Mouse (Mus musculus) ovary, postnatal 10 days (tissue): ENCODE data around the gene Dgcr2.
A peak's percentile ranks its signal among the peaks of the same experiment; 100 is the strongest.

Experiments
- DNase-seq: peaks from one replicate; pipeline ENCODE4 v3.0.0; 2022; ENCODE audit warnings: low spot score

The Dgcr2 gene

DNA sequence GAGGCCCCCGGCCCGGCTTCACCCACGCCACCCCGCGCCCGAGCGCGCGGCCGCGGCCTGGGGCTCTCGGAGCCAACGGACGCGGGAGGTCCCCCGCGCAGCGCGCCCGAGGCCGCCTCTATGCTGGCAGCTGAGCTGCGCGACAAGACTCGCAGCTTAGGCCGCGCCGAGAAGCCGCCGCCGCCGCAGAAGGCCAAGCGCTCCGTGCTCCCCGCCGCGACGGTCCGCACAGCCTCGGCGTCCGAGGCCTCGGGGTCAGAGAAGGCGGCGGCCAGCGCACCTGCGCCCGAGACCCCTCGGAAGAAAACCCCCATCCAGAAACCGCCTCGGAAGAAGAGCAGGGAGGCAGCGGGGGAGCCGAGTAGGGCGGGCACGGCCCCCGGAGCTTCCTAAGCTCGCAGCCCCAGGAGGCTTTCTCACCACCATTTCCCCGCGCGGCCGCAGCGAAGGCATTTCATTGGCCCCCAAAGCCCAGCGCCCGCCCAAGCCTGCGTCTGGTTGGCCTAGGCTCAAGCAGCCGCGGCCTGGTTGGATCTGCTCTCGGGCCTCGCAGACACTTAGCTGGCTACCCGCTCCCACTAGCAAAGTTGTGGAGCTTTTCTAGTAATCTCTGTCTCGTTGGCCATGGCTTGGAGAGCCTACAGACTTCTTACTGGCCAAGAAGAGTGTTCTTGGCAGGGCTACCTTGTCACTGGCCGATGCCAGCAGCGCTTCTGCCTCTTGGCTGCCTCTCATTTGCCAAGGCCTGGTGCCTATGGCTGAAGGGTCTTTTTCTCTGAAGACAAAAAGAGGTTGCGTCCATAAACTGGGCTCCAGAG, 91.0 kb downstream of the Dgcr2 start:
- DNase-seq = peak; percentile 67

DNA sequence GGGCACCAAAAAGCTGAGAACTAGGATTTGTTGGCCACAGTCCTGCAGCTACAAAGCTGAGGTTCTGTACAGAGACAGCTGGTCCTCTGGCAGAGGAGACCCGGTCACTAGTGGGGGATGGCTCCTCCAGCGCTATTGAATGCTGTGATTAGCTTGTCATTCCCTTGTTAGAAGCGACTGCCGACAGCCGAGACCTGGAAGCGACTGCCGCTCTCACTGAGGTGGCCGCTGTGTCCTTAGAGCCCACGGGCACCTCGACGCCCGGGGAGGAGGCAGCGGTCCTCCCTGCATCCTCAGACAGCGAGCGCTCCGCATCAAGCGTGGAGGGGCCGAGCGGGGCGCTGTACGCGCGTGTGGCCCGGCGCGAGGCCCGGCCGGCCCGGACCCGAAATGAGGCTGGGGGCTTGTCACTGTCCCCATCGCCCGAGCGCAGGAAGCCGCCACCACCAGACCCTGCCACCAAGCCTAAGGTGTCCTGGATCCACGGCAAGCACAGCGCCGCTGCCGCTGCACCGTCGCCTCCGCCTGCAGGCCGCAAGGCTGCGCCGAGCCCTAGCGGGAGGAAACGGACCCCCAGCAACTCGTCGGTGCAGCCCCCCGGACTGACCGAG, 91.7 kb downstream of the Dgcr2 start:
- no peak for DNase-seq

DNA sequence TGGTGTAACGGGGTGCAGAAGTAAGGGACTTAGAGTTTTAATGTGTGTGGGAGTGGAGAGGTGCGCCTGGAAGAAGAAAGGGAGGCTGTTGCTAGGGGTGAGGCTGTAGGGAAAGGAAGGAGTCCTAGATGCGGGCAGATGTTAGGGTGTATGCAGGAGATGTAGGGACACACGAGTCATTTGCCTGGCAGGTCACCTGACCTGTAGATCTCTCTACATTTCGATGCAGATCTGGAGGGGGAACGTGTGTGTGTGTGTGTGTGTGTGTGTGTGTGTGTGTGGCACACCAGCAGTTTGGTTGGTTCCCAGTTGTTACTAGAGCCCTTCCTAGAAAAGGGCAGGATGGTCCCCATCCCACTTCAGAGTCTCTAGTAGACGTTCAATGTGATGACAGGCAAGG, 93.4 kb downstream of the Dgcr2 start:
- DNase-seq = no peak

DNA sequence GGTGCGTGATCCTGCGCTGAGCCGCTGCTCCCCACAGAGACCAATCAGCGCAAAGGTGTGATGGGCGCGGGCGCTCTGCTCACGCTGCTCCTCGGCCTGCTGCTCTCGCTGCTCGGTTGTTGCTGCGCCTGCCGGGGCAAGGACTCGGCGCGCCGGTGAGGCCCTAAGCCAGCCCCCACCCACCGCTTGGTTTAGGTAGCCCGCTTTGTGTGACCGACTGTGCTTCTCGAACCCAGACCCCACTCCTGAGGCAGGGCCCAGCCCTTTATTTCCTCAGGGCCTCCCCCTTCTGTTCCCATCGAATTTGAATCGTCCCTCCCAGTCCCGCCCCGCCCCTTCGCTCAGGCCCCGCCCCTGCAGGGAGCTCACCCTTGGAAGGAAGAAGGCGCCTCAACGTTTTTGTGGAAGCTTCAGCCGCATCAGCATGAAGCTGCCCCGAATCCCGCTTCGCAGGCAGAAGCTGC, 93.9 kb downstream of the Dgcr2 start:
- no peak for DNase-seq

DNA sequence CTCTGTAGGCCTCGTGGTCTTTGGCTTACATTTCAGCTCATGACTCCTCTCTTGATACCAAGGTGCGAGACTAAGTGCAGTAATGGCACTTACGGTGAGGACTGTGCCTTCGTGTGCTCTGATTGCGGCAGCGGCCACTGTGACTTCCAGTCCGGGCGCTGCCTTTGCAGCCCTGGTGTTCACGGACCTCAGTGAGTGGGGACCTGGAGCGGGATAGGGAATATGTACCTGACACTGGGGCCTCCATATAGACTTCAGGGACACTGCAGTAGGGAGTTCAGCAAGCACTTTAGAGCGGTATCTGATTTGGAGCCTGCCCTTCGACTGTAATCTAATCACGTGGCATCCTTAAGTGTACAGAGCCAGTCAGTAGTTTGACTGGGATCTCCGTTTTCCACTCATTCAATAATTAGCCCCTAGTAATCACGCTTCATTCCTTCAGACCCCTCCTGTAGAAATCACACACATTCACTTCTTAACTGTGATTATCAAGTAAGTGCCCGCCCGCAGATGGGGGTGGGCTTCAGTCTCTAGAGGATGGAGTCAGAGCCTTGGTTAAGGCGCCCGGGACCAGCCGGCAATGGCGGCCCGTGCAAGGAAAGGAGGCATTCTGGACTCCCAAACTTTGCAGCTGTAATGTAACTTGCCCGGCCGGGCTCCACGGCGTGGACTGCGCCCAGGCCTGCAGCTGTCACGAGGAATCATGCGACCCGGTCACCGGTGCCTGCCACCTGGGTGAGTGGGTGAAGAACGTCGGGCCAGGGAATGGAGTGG, 94.5 kb downstream of the Dgcr2 start:
- DNase-seq = no peak

DNA sequence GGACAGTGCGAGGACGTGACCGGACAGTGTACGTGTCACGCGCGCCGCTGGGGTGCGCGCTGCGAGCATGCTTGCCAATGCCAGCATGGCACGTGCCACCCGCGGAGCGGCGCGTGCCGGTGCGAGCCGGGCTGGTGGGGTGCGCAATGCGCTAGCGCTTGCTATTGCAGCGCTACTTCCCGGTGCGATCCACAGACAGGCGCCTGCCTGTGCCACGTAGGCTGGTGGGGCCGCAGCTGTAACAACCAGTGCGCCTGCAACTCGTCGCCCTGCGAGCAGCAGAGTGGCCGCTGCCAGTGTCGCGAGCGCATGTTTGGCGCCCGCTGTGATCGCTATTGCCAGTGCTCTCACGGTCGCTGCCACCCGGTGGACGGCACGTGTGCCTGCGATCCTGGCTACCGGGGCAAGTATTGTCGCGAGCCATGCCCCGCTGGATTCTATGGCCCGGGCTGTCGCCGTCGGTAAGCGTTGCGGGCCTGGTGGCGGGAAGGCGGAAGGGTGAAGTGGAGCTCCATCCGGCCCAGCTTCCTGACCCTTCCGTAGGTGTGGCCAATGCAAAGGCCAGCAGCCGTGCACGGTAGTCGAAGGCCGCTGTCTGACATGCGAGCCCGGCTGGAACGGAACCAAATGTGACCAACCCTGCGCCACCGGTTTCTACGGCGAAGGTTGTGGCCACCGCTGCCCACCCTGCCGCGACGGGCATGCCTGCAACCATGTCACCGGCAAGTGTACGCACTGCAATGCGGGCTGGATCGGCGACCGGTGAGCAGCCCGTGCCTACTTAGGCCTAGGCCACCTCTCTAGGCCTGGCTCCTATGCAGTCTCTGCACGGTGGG, 95.3 kb downstream of the Dgcr2 start:
- no peak for DNase-seq

DNA sequence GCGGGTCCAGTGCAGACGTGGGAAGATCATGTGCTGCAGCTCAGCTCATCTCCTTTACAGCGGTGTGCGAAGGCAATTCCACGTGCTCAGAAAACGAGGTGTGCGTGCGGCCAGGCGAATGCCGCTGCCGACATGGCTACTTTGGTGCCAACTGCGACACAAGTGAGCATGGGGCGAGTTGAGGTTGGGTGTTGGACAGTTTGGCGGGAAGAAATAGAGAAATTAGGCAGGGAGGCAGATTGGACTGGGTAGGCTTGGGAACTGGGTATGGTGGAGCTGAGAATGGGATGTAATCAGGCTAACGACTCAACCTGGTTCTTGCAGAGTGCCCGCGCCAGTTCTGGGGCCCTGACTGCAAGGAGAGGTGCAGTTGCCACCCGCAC, 95.9 kb downstream of the Dgcr2 start:
- no peak for DNase-seq

DNA sequence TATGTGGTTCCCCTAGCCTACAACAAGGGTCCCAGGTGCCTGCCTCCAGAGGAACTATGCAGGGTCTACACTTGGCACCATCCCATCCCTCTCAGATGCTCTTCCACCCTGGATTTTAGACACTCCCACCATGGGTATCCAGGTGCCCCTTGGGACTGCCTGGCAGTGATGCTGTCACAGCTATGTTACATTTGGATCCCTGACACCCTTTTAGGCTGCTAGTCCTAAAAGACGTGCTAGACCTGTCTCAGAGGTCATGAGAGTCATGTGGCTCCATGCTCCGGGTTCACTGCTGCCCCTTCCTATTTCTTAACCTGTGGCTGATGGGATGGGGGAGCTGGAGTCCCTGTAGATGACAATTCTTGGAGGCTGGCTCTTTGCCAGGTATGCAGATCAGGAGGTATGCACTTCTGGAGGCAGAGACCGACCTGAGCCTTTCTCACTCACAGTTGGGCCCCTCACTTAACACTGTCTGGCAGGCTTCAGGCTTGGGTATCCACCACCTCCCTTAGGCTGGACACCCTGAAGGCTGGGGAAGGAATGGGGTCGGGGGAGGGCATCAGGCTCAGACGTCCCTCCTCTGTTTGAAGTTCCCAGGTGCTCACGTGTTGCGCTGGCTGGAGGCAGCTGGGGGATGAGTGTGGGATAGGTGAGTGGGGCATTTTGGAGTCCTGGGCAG, 96.4 kb downstream of the Dgcr2 start:
- DNase-seq = no peak

DNA sequence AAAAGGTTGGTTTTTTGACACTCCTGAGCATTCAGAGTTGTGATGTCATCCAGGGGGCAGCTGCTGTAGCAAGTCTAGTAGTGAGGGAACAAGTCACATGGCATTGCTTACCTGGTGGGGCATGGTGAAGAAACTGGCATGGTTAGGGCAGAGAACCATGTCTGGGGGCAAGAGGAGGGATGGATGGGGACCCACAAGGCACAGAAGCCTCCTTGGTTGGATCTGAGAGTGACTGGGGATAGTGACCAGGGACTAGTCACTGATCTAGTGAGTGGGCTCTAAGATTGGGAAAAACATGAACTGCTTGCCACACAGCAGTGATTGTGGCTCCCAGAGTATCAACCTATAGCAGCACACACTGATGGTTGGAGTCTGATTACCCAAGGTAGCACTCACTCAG, 98.8 kb downstream of the Dgcr2 start:
- no peak for DNase-seq

DNA sequence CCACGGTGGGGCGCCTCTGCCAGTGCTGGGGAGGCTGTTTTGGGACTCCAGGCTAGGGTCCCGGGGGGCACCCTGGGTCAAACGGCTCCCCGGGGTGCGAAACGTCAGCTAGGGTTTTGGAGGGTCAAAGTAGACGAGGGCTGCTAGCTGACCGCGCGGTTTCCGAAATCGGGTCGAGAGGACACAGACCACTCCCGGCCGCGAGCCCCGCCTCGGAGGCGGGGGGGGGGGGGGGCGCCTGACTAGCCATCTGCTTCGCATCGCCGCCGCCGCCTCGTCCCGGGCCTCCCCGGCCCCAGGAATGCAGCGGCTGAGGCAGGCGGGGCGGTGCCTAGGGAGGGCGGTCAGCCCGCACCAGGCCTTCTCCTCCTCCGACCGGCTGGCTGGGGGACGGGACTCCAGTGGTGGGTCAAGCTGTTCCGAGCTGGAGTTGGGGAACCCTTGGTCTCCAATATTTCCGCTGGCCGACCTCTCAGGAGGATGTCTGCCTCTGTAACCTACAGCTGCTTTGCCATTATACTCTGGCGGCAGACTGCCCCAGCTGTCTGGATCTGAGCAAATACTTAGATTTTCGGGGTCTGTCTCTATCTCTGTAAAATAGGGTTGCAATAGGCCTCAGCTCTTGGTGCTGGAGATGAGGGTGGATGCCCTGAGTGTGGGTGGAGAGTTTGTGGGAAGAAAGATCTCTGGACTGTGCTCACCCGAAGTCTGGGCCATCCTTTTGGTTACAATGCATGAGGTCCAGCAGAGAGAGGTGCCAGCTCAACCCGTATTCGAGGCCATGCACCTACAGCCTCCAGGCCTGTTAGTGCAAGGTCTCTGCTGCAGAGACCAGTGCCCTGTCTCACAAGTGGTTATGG, 99.8 kb downstream of the Dgcr2 start:
- no peak for DNase-seq

DNA sequence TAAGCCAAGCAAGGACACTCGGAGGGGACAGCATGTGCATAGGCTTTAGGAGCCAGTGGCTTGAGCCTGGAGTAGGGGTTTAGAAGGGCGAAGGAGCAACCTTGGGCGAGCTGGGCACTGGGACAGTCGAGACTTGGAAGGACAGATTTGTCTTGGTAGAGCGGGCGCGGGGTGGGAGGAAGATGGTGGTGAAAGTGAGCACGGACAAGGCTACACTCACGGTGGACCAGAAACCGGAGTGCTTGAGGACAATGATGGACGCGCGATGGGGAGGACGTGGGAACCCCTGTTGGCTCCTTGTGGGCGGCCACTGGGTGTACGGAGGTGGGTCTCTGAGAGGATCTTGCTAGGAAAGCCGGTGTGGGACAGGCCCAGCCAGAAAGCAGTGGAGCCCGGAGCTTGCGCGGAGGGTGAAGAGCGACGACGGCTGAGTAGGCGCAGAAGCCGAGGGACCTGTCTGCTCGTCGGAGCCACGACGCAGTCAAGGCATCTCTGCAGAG, 100.5 kb downstream of the Dgcr2 start:
- DNase-seq = no peak

DNA sequence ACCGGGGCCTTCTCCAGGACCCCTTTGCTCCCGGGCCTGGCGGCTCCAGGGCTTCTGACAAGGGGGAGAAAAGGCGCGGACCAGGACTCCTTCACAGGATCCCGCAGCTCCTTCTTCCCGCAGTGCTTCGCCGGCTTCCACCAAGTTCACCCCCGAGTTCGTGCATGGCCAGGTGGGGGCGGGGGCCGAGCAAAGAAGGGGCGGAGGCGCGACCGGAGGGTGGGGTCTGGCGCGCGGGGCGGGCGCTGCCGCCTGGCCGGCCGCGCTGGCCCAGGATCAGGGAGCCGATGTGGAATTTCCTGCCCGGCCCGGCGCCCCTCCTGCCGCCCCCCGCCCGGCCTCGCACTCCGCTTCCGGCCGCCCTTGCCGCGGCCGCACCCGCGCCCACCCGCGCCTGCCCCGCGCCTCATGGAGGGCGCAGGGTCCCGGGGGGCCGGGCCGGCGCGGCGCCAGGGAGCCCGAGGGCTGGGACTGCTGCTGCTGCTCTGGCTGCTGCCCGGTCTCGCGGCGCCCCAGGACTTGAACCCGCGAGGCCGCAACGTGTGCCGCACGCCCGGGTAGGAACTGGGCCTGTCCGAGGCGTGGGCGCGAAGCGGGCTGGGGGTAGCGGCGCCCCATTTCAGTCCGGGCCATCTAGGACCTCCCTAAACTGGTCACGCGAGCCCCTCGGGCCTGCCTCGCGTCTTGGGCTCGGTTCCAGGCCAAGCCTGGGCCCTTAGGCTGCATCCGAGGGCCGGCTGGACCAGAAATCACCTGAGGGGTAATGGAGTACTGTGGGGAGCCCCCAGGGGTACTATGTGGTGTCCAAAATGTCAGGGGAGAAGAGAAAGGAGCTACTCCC, 101.2 kb downstream of the Dgcr2 start, which contains the start of gene Scarf2:
Gene Scarf2 (plus strand): TSS at position 312 of the 841 bp plus-strand sequence.
- no peak for DNase-seq

DNA sequence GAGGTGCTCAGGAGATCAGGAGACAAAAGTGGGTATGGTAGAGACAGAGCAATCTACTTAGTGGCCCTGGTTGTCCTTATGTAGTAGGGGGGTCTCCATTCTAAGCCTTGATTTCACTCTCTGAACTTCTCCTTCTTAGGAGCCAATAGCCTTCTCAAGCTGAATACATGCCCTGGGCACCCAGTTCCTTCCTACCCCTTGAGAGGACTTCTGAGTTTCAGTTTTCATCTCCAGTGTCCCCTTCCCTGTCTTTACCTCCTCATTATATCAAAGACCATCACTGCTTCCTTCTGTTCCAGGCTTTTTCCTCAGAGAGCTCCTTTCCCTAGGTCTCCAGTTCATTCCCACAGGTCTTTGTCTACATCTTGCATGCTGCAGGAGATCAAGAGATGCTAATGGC, 101.8 kb downstream of the Dgcr2 start:
- DNase-seq = no peak

DNA sequence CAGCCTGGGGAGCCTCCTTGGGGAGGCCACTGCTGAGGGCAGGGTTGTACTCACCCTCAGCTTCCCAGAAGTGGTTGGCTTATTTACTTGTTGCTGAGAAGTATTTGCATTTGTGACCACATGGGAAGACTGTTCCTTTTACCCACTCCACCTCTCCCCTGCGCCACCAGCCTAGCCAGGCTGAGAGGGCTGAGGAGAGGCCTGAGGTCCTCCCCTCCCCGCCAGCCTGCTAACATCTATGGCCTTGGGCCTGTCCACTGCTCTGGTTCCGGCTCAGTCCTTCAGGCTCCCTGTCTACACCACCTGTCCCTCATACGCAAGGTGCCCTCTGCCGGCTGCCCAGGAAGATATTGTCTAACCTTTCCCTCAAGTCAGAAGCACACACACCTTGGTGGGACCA, 102.7 kb downstream of the Dgcr2 start:
- no peak for DNase-seq

DNA sequence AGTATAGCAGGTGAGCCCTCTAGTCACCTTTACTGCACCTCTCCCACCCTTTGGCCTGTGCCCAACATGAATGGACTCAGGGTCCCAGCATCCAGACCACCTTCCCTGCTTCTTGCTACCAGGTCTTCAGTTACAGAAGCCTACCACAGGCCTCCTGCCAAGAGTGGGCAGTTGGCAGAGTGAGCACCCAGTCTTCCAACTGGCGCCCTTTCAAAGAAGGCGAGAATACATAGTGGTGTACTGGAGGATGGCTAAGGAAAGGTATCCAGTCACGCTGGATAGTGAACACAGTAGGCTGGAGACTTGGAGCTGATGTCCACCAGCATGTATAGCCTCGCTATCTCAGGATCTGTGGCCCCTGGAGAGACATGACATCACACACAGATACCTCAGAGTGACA, 104.3 kb downstream of the Dgcr2 start:
- no peak for DNase-seq

DNA sequence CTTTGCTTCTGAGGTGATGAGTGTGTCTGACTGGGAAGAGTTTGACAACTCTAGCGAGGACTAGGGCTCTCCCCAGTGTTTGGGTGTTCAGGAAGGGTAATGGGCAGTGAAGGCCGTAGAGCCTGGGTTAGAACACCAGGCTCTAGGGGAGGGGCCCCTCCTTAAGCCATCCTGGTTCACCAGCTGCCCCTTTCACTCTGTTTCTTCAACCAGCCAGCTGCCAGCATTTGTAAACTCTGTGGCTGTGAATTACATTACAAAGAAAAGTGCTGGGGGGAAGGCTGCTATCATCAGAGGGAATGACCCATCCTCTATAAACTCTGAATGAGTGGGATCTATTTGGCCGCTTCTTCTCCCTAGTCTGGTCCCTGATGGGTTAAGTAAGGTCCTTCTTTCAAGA, 105.6 kb downstream of the Dgcr2 start:
- no peak for DNase-seq
